Mouse (Mus musculus) kidney, adult 2 months (tissue): ENCODE data around the gene Kat7.

Source experiments
- CTCF ChIP-seq: fragments of 200-500 bp; conservative IDR thresholded peaks from 2 replicates; pipeline ENCODE4 v1.5.1; 2011; ENCODE audit warnings: low read depth, mild to moderate bottlenecking, control low read depth, low read length, moderate library complexity, mixed read lengths; ENCODE audit not compliant: insufficient read depth, insufficient read length
- POLR2A ChIP-seq: fragments of 200-500 bp; IDR thresholded peaks from one replicate; pipeline ENCODE4 v1.6.1; 2011; ENCODE audit warnings: low read depth, low read length, control low read depth

GRCm38 (mm10) chr11:95252104-95252503, 57.9 kb downstream of the Kat7 start:
- TF ChIP-seq CTCF = no peak
- TF ChIP-seq POLR2A = no peak
